Mouse (Mus musculus) stomach, embryonic 15.5 days (tissue): ENCODE data around the gene Zfp518b. TPM values are rescaled to one million over a fixed set of nuclear protein-coding genes. Genes with fewer than 3 reads are reported as not detected.

Source experiments
- ATAC-seq: fragments of 200-750 bp; cut with Nextera tagmentation; 2 replicates; pipeline ENCODE4 v1.8.0; 2017; ENCODE audit warnings: low read depth, moderate number of reproducible peaks, moderate TSS enrichment; ENCODE audit not compliant: insufficient read depth, low FRiP score
- H3K27ac ChIP-seq: fragments of 300-500 bp; sonication (generic); 2 replicates; pipeline ENCODE4 v1.5.1; 2015; ENCODE audit warnings: mild to moderate bottlenecking, inconsistent platforms
- H3K27me3 ChIP-seq: fragments of 300-500 bp; sonication (generic); replicated peaks from 2 replicates; pipeline ENCODE4 v1.6.1; 2015; ENCODE audit warnings: inconsistent platforms
- H3K36me3 ChIP-seq: fragments of 300-500 bp; sonication (generic); 2 replicates; pipeline ENCODE4 v1.6.1; 2015; ENCODE audit warnings: inconsistent platforms
- H3K4me1 ChIP-seq: fragments of 300-500 bp; sonication (generic); 2 replicates; pipeline ENCODE4 v1.6.1; 2015; ENCODE audit warnings: inconsistent platforms
- H3K4me2 ChIP-seq: fragments of 300-500 bp; sonication (generic); 2 replicates; pipeline ENCODE4 v1.6.1; 2015; ENCODE audit warnings: mild to moderate bottlenecking, inconsistent platforms
- H3K4me3 ChIP-seq: fragments of 300-500 bp; sonication (generic); replicated peaks from 2 replicates; pipeline ENCODE4 v1.5.1; 2015; ENCODE audit warnings: inconsistent platforms
- H3K9ac ChIP-seq: fragments of 300-500 bp; sonication (generic); 2 replicates; pipeline ENCODE4 v1.6.1; 2015; ENCODE audit warnings: inconsistent platforms
- H3K9me3 ChIP-seq: fragments of 300-500 bp; sonication (generic); 2 replicates; pipeline ENCODE4 v1.6.1; 2016; ENCODE audit warnings: inconsistent platforms
- WGBS: fragments of 180-500 bp; shearing (Covaris S2); methylation state at CpG from one replicate; pipeline ENCODE4 v1.1.7; 2015; 5-methylcytosine and 5-hydroxymethylcytosine counted together
- polyA plus RNA-seq: library from polyadenylated mRNA; unstranded; fragments of >200 nt; fragmentation: Nextera tagmentation; extraction: Ambion mirVana; gene quantifications from 2 replicates; pipeline ENCODE4 v1.2.1, GENCODE M21; 2015

The Zfp518b gene
- 13.2 and 13.8 TPM in 2 replicates for polyA plus RNA-seq

DNA sequence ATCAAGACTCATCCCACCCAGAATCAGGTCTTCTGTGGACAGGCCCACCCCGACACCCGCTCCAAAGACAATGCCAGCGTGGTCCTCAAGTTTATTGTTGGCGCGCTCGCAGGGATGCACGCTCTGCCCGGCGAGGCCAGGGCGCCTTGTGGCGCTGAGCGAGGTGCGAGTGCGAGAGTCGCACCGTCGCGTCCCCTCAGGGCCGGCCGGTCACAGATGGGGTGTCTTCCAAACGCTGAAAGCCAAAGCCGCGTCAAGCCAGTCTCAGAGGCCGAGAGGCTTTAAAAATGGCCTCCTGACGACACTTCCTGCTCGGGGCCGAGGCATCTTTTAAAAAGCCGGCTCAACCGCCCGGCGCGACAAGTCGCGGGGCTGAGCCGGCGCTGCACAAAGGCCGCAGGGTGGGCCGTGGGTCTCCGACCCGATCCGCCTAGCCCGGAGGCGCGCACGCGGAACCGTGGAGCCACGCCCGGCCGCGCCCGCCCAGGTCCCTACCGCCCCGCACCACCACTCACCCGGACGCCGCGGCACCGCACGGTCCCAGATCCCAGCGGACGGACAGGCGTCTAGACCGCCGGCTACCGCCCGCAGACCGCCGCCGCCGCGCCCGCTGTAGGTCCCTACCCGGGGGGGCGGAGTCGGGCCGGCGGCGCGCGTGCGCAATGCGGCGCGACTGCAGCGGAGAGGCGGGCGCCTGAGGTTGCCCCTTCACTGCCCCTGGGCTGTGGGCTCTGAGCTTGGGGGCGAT, at the start of gene Zfp518b:
Gene Zfp518b (minus strand): TSS at position 663 of the 748 bp plus-strand sequence.
- peaks cover 24% of the 10 kb centered on the region for H3K36me3 ChIP-seq
- ATAC-seq, result peak; percentile 93
- no peaks in the 10 kb centered on the region for H3K9me3 ChIP-seq
- peak within 1 kb of the TSS; percentile 78 for H3K4me2 ChIP-seq
- peak within 1 kb of the TSS; percentile 80 for H3K4me3 ChIP-seq
- H3K27me3 ChIP-seq, result no peaks in the 10 kb centered on the region
- under 1% methylated on average over 85 of the region's 89 CpGs for WGBS
- peak within 1 kb of the TSS; percentile 83 for H3K27ac ChIP-seq
- peak within 1 kb of the TSS; percentile 69 for H3K9ac ChIP-seq
- H3K4me1 ChIP-seq, result no peaks in the 10 kb centered on the region

- no peak for ATAC-seq
- Histone ChIP-seq H3K36me3 (no peaks in the 10 kb centered on the region), H3K27ac (no peak overlapping the region), H3K4me2 (no peak overlapping the region), H3K4me3 (no peak overlapping the region), H3K9ac (no peak overlapping the region), H3K27me3 (no peaks in the 10 kb centered on the region), H3K4me1 (no peaks in the 10 kb centered on the region), H3K9me3 (no peaks in the 10 kb centered on the region)
- WGBS, result 65% methylated on average over 11 of the region's 11 CpGs
Measured at GRCm38 (mm10) chr5:38708940-38709581, 24.4 kb upstream of the Zfp518b start.

- 68% methylated on average over 7 of the region's 7 CpGs for WGBS
- Histone ChIP-seq H3K9me3 (no peaks in the 10 kb centered on the region), H3K4me1 (no peaks in the 10 kb centered on the region), H3K27ac (no peak overlapping the region), H3K4me2 (no peak overlapping the region), H3K9ac (no peak overlapping the region), H3K27me3 (no peaks in the 10 kb centered on the region), H3K36me3 (no peaks in the 10 kb centered on the region), H3K4me3 (no peak overlapping the region)
- no peak for ATAC-seq
Measured at GRCm38 (mm10) chr5:38707364-38708075, 22.9 kb upstream of the Zfp518b start.

DNA sequence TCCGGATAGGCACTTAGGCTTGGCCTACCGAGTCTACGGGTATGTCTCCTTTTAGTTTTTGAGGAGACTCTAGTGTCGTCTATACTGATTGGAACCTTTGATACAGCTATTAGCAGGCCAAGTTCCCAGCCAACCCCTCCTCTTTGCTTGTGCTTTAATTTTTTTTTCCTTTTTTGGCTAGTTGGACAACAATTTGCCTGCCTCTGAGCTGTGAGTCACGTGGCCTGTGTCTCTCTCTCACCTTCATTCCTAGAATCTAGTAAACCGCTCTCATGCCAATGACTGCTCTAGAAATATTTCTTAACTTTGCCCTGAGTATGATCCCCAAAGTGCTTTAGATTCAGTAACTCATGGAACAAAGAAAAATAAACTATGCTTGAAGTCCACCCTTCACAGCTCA, 18.3 kb upstream of the Zfp518b start:
- no peaks in the 10 kb centered on the region for H3K27me3 ChIP-seq
- H3K4me3 ChIP-seq, result no peak overlapping the region
- no peaks in the 10 kb centered on the region for H3K4me1 ChIP-seq
- H3K9ac ChIP-seq, result no peak overlapping the region
- no peak overlapping the region for H3K27ac ChIP-seq
- no peaks in the 10 kb centered on the region for H3K36me3 ChIP-seq
- H3K9me3 ChIP-seq, result no peaks in the 10 kb centered on the region
- no peak for ATAC-seq
- WGBS, result 85% methylated on average over 6 of the region's 6 CpGs
- H3K4me2 ChIP-seq, result no peak overlapping the region

DNA sequence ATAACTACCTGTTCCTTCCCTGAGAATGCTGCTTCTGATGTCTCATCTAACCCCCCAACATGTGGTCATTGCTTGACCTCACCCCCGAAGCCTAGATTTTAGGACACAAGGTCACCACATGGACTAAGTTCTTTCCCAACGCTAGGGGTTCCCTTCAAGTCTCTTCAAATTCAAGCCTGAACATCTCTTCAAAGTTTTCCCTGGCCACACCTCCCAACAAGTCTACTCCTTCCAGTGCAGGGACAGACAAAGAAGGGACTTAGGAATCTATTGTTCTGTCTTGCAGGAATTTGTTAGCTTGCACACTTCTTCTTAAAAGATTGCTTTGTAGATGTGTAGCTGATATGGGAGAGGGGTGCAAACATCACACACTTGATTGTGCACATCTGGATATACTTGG, 17.5 kb upstream of the Zfp518b start:
- no peak overlapping the region for H3K4me2 ChIP-seq
- no peak for ATAC-seq
- no peaks in the 10 kb centered on the region for H3K27me3 ChIP-seq
- H3K4me1 ChIP-seq, result no peaks in the 10 kb centered on the region
- H3K27ac ChIP-seq, result no peak overlapping the region
- no peaks in the 10 kb centered on the region for H3K36me3 ChIP-seq
- H3K9ac ChIP-seq, result no peak overlapping the region
- no peaks in the 10 kb centered on the region for H3K9me3 ChIP-seq
- H3K4me3 ChIP-seq, result no peak overlapping the region
- WGBS, result 64% methylated on average over 2 of the region's 2 CpGs

DNA sequence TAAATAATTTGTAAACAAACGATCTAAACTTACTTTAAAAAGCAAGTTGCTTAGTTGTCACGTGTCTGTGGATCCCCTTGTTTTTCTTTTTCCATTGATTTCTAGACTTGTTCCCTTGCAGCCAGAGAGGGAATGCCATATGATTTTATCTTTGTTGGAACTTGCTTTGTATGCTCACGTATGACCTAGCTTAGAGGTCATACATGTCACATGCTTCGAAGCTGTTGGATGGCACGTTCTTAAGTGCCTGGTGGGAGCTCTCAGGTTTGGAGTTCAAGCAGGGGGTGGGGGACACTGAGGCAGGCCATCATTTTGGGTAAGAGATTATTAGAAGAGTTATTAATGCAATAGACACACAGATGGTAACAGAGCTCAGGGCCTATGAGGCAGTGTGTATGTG, 13.8 kb upstream of the Zfp518b start:
- no peak for ATAC-seq
- Histone ChIP-seq H3K4me3 (no peak overlapping the region), H3K27ac (no peak overlapping the region), H3K9ac (no peak overlapping the region), H3K9me3 (no peaks in the 10 kb centered on the region), H3K4me1 (no peaks in the 10 kb centered on the region), H3K4me2 (no peak overlapping the region), H3K27me3 (no peaks in the 10 kb centered on the region), H3K36me3 (no peaks in the 10 kb centered on the region)
- 70% methylated on average over 5 of the region's 5 CpGs for WGBS

DNA sequence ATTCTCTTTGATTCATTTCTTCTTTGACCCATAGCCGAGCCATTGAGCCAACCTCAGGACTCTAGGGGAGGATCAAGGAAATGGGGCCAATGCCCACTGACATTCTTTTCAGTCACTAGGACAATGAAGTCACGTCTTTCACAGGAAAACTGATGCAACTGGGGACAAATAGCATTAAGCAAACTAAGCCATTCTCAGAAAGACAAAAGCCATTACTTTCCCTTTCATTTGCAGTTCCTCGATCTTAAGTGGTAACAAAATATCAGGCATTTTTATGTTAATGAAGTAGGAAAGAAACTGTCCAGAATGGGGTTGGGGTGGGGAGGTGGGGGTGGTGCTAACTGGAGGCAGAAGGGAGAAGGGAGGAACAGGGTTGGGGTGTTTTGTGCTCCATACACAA, 13.4 kb upstream of the Zfp518b start:
- WGBS, result 52% methylated on average over 3 of the region's 3 CpGs
- Histone ChIP-seq H3K9me3 (no peaks in the 10 kb centered on the region), H3K4me1 (no peaks in the 10 kb centered on the region), H3K27me3 (no peaks in the 10 kb centered on the region), H3K4me2 (no peak overlapping the region), H3K27ac (no peak overlapping the region), H3K9ac (no peak overlapping the region), H3K36me3 (no peaks in the 10 kb centered on the region), H3K4me3 (no peak overlapping the region)
- no peak for ATAC-seq

DNA sequence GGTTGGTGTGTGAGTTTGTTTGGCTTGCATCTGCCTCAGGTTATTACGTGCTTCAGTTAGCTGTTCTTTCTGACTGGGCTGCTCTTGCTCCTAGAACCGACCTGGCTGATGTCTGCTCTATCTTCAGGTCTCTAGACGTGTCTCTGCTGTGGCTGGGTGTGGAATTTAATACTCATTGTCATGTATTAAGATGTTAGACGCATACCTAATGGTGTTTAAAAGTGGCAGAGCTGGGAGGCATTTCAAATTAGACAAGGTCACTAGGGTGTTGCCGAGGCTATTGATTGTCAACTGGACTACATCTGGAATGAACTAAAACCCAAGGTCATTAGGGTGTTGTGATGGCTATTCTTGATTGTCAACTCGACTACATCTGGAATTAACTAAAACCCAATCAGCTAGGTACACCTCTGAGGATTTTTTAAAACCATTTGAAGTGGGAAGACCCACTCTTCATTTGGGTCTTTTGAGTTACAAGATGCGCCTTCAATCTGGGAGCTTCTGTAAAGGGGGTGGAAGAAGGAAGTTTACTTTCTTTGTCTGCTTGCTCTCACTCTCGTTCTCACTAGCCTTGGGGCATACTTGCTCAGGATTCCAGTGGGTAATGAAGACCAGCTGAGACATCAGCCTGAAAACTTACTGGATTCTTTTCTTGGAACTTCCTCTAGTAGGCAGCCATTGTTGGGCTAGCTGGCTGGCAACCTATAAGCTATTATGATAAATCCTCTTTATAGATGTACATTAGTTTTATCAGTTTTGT, 12.2 kb upstream of the Zfp518b start:
- no peaks in the 10 kb centered on the region for H3K9me3 ChIP-seq
- H3K4me1 ChIP-seq, result no peaks in the 10 kb centered on the region
- H3K9ac ChIP-seq, result no peak overlapping the region
- no peak overlapping the region for H3K27ac ChIP-seq
- H3K36me3 ChIP-seq, result no peaks in the 10 kb centered on the region
- no peak for ATAC-seq
- no peak overlapping the region for H3K4me2 ChIP-seq
- H3K4me3 ChIP-seq, result no peak overlapping the region
- 70% methylated on average over 8 of the region's 8 CpGs for WGBS
- no peaks in the 10 kb centered on the region for H3K27me3 ChIP-seq

DNA sequence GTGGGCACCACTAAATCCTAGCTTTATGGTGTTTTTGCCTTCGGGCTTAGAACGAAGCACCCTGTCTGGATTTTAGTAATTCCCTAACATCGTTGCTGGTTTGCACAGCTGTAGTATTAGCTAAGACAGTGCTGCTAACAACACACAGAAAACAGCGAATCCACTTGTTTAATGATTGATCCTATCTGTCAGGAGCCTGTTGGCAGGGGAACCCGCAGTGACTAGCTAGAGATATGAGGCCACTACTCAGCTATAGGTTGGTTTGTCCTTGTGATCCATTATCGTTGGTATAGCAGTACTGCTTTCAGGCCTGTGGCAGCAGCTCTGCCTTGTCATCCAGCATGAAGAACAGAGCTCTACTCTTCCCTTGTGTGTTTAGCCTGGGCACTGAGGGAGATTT, 8.2 kb upstream of the Zfp518b start:
- ATAC-seq, result no peak
- 72% methylated on average over 6 of the region's 6 CpGs for WGBS
- Histone ChIP-seq H3K9me3 (no peaks in the 10 kb centered on the region), H3K4me1 (no peaks in the 10 kb centered on the region), H3K27me3 (no peaks in the 10 kb centered on the region), H3K27ac (no peak overlapping the region), H3K36me3 (no peaks in the 10 kb centered on the region), H3K4me3 (no peak overlapping the region), H3K9ac (no peak overlapping the region), H3K4me2 (no peak overlapping the region)

- no peak for ATAC-seq
- WGBS, result 81% methylated on average over 6 of the region's 6 CpGs
- Histone ChIP-seq H3K27me3 (no peaks in the 10 kb centered on the region), H3K4me1 (no peaks in the 10 kb centered on the region), H3K27ac (no peak overlapping the region), H3K9me3 (no peaks in the 10 kb centered on the region), H3K4me2 (no peak overlapping the region), H3K9ac (no peak overlapping the region), H3K36me3 (no peaks in the 10 kb centered on the region), H3K4me3 (no peak overlapping the region)
Measured at GRCm38 (mm10) chr5:38689186-38689585, 4.6 kb upstream of the Zfp518b start.

- H3K9me3 ChIP-seq, result no peaks in the 10 kb centered on the region
Measured at GRCm38 (mm10) chr5:38687694-38688093, 3.1 kb upstream of the Zfp518b start.

More at GRCm38 (mm10) chr5:38687694-38688093, 3.1 kb upstream of the Zfp518b start:
- H3K27ac ChIP-seq, result no peak overlapping the region
- H3K4me3 ChIP-seq, result no peak overlapping the region
- no peak for ATAC-seq
- 82% methylated on average over 1 of the region's 1 CpGs for WGBS
- H3K27me3 ChIP-seq, result no peaks in the 10 kb centered on the region
- no peaks in the 10 kb centered on the region for H3K36me3 ChIP-seq
- no peak overlapping the region for H3K9ac ChIP-seq
- H3K4me1 ChIP-seq, result no peaks in the 10 kb centered on the region
- no peak overlapping the region for H3K4me2 ChIP-seq
